14 mouse cellular contexts compared by ENCODE assay signal in genomic region chr11:86811326-86811630, GRCm38 (mm10).
"Had no signal": no experiment of that assay in that cellular context is flagged by ENCODE, and none has a peak within 500 bp of the region (broad histone marks: within the 10 kb centered on the region; RNA-seq: fewer than 3 reads in every experiment).

No protein-coding gene starts in this region.

- H3K9ac ChIP-seq: kidney, embryonic 15.5 days; limb, embryonic 13.5 days; midbrain, embryonic 13.5 days; neural tube, embryonic 15.5 days; stomach, embryonic 15.5 days had no signal

- H3K4me1 ChIP-seq: limb, embryonic 13.5 days had no signal

- H3K27me3 ChIP-seq: kidney, embryonic 15.5 days; limb, embryonic 13.5 days; neural tube, embryonic 15.5 days; stomach, embryonic 15.5 days had no signal

- H3K4me3 ChIP-seq: kidney, embryonic 15.5 days; limb, embryonic 13.5 days; midbrain, embryonic 13.5 days; neural tube, embryonic 15.5 days; stomach, embryonic 15.5 days had no signal

- ATAC-seq: midbrain, embryonic 13.5 days had no signal

- H3K4me2 ChIP-seq: kidney, embryonic 15.5 days; limb, embryonic 13.5 days; midbrain, embryonic 13.5 days; neural tube, embryonic 15.5 days; stomach, embryonic 15.5 days had no signal

- H3K36me3 ChIP-seq: limb, embryonic 13.5 days; midbrain, embryonic 13.5 days; neural tube, embryonic 15.5 days; stomach, embryonic 15.5 days had no signal

- DNase-seq: kidney, adult 2 months; kidney, postnatal 14 days; left cerebral cortex, postnatal 4 days; lung, adult 2 months; lung, postnatal 10 days; lung, postnatal 4 days; spleen, adult 18-20 months; thymus, adult 2 months; thymus, postnatal 25 days had no signal

- H3K27ac ChIP-seq: kidney, embryonic 15.5 days; limb, embryonic 13.5 days; midbrain, embryonic 13.5 days; neural tube, embryonic 15.5 days; stomach, embryonic 15.5 days had no signal

- H3K9me3 ChIP-seq: kidney, embryonic 15.5 days; limb, embryonic 13.5 days; midbrain, embryonic 13.5 days; neural tube, embryonic 15.5 days; stomach, embryonic 15.5 days had no signal
